8 mouse cellular contexts compared by ENCODE assay signal in the genomic region with DNA sequence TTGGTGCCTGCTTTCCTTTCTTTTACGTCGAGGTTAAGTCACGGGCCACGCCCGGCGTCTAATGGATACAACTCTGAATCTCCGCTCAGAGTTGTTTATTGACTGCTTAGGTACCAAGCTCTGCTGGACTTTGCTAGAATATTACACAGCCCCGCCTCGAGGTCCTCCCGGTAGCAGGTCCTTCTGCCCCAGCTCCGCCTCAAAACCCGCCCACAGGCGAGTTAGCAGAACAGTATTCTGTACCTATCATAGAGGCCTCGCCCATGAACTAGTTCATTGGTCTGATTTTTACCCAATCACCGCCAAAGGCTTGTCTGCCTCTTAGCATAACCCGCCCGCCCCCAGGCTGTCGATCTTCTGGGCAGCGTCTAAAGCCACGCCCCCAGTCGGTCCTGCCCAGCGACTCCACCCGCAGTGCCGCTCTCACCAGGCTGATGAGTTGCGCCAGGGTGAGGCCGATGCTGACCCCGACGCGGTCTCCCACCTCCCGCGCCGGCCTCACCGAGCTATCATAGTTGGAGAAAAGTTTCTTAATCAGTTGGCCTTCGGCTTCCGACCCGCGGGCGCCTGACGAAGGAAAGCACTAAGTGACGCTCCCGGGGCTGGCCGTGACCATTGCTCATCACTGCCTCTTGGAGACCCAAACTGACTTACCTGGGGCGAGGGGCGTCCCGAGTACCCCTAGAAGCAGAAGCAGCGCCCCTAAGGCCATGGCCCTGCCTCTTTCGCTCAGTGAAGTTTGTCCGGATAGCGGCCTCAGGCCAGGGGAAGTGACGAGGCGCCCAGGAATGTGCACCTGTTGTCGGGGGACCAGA. TPM values are rescaled to one million over a fixed set of nuclear protein-coding genes. Genes with fewer than 3 reads are reported as not detected.
DNase-seq lines count a peak whose midpoint lies in the region; ATAC-seq lines count a peak whose summit lies in the region.

A gene (minus strand): TSS at position 776 of the 815 bp plus-strand sequence.

- 0 out of 2 replicates have a peak within 1 kb of the TSS, but pooled peaks have one; percentile 4 for H3K9ac ChIP-seq in hindbrain, embryonic 11.5 days (ENCODE audit: low read depth, low read length)

- ATAC-seq in hindbrain, embryonic 11.5 days (ENCODE audit: low FRiP score), result peak; percentile 88

- WGBS in hindbrain, embryonic 11.5 days, result 2% methylated on average over 52 of the region's 52 CpGs

- H3K4me2 ChIP-seq in hindbrain, embryonic 11.5 days (replicated peaks; ENCODE audit: low read depth, low read length), result peak within 1 kb of the TSS; percentile 83

- H3K27me3 ChIP-seq in hindbrain, embryonic 11.5 days (ENCODE audit: control insufficient read depth, insufficient read depth, low read length), result peaks cover 11% of the 10 kb centered on the region

- H3K4me3 ChIP-seq in hindbrain, embryonic 11.5 days (ENCODE audit: low read depth, low read length), result peak within 1 kb of the TSS; percentile 33

- no peak within 1 kb of the TSS for H3K27ac ChIP-seq in hindbrain, embryonic 11.5 days (ENCODE audit: low read depth, low read length)

- DNase-seq in NIH3T3 (ENCODE audit: low read depth), result peak; percentile 95
- peak; percentile 95 for DNase-seq in cerebellum, adult 9-11 months
- peak; percentile 93 for DNase-seq in frontal cortex, adult 2 months (ENCODE audit: extremely low spot score in 1 of 2, low spot score in 1 of 2)
- peak; percentile 89 for DNase-seq in hindbrain, embryonic 11.5 days (ENCODE audit: low spot score)
- peak; percentile 83 to 88 for DNase-seq in layer of hippocampus, postnatal 10 days (ENCODE audit: low spot score in 2 of 2)
- peak; percentile 98 for DNase-seq in lung, postnatal 10 days
- DNase-seq in retina, embryonic 14.5 days (ENCODE audit: low spot score), result peak; percentile 99
- DNase-seq in thymus, postnatal 4 days, result peak; percentile 92

- H3K9me3 ChIP-seq in hindbrain, embryonic 11.5 days (ENCODE audit: control insufficient read depth, low read length), result no peaks in the 10 kb centered on the region

- no peaks in the 10 kb centered on the region for H3K36me3 ChIP-seq in hindbrain, embryonic 11.5 days (ENCODE audit: control insufficient read depth, insufficient read depth, low read length)

- peaks cover 6% of the 10 kb centered on the region; the same call in 1 of the 2 replicates for H3K4me1 ChIP-seq in hindbrain, embryonic 11.5 days (replicated peaks; ENCODE audit: control insufficient read depth, insufficient read depth, low read length)

RNA-seq across cellular contexts. Expression of the gene that starts here (rescaled TPM):
- 1.4 and 1.9 TPM in 2 replicates for polyA plus RNA-seq in frontal cortex, adult 2 months (2012; rRNA removed)
- 1.2 and 1.5 TPM in 2 replicates for polyA plus RNA-seq in hindbrain, embryonic 11.5 days (2014; fragmentation: Nextera tagmentation; extraction: Ambion mirVana)
- total RNA-seq in layer of hippocampus, postnatal 10 days (2021), result 1 to 10 TPM; 1.1 to 1.6 TPM
